Comparison of ENCODE assay signal across 8 mouse cellular contexts in genomic region chr11:94988780-94989561, GRCm38 (mm10). TPM values are rescaled to one million over a fixed set of nuclear protein-coding genes. Genes with fewer than 3 reads are reported as not detected.
DNase-seq lines count a peak whose midpoint lies in the region; ATAC-seq and TF ChIP-seq lines count a peak whose summit lies in the region.

No protein-coding gene starts in this region.

- no peak for TF ChIP-seq CTCF in kidney, adult 2 months (conservative IDR thresholded peaks at IDR 0.05; ENCODE audit: insufficient read depth, insufficient read length, low read depth, low read length)
- no peak for TF ChIP-seq CTCF in E14TG2a.4 (conservative IDR thresholded peaks at IDR 0.05; ENCODE audit: low read length)

- no peak for TF ChIP-seq POLR2A in kidney, adult 2 months (IDR thresholded peaks at IDR 0.05; ENCODE audit: low read depth, low read length)

- WGBS in kidney, adult 2 months = 22% methylated on average over 10 of the region's 10 CpGs
- WGBS in embryonic facial prominence, embryonic 11.5 days = 18% methylated on average over 10 of the region's 10 CpGs
- WGBS in heart, embryonic 14.5 days = 16% methylated on average over 10 of the region's 10 CpGs
- WGBS in liver, embryonic 15.5 days (ENCODE audit: insufficient replicate concordance) = 33% methylated on average over 10 of the region's 10 CpGs

- peak overlapping the region; percentile 69 for H3K9ac ChIP-seq in embryonic facial prominence, embryonic 11.5 days (replicated peaks; ENCODE audit: low read length)
- H3K9ac ChIP-seq in heart, embryonic 14.5 days (ENCODE audit: low read length) = peak overlapping the region; percentile 94
- peak overlapping the region; percentile 94; the same call in 1 of the 2 replicates for H3K9ac ChIP-seq in liver, embryonic 15.5 days

- peak overlapping the region; percentile 92 for H3K27ac ChIP-seq in kidney, adult 2 months (ENCODE audit: insufficient read depth, low read depth, low read length)
- peak overlapping the region; percentile 75 for H3K27ac ChIP-seq in embryonic facial prominence, embryonic 11.5 days (replicated peaks; ENCODE audit: low read depth, low read length)
- H3K27ac ChIP-seq in heart, embryonic 14.5 days (replicated peaks in 1 of 2; ENCODE audit: control insufficient read depth in 1 of 2, insufficient read depth in 1 of 2, low read depth in 2 of 2, low read length in 2 of 2) = peak overlapping the region; percentile 93 to 95
- H3K27ac ChIP-seq in liver, embryonic 15.5 days (replicated peaks) = peak overlapping the region; percentile 90; the same call in 1 of the 2 replicates

- ATAC-seq in embryonic facial prominence, embryonic 11.5 days (replicated peaks; ENCODE audit: insufficient number of reproducible peaks, low FRiP score, low TSS enrichment, low read depth) = no peak
- no peak for ATAC-seq in heart, embryonic 14.5 days (ENCODE audit: insufficient number of reproducible peaks, insufficient read depth, low FRiP score, low read depth)
- ATAC-seq in liver, embryonic 15.5 days (ENCODE audit: insufficient read depth) = no peak

- H3K36me3 ChIP-seq in kidney, adult 2 months (ENCODE audit: control insufficient read depth, insufficient read depth, low read length) = no peaks in the 10 kb centered on the region
- peaks cover 5% of the 10 kb centered on the region for H3K36me3 ChIP-seq in E14TG2a.4 (ENCODE audit: insufficient read depth, low read length)
- no peaks in the 10 kb centered on the region for H3K36me3 ChIP-seq in embryonic facial prominence, embryonic 11.5 days (replicated peaks; ENCODE audit: control insufficient read depth, insufficient read depth, low read depth, low read length)
- 0 out of 2 replicates have a peak, but pooled peaks cover 4% of the 10 kb centered on the region for H3K36me3 ChIP-seq in heart, embryonic 14.5 days (ENCODE audit: control insufficient read depth, insufficient read depth, low read length)
- H3K36me3 ChIP-seq in liver, embryonic 15.5 days (replicated peaks) = no peaks in the 10 kb centered on the region

- peak overlapping the region; percentile 100 for H3K4me2 ChIP-seq in embryonic facial prominence, embryonic 11.5 days (ENCODE audit: low read depth, low read length)
- H3K4me2 ChIP-seq in heart, embryonic 14.5 days (ENCODE audit: low read length) = peak overlapping the region; percentile 96
- peak overlapping the region; percentile 97 for H3K4me2 ChIP-seq in liver, embryonic 15.5 days

- no peaks in the 10 kb centered on the region for H3K27me3 ChIP-seq in kidney, adult 2 months (replicated peaks; ENCODE audit: control insufficient read depth, insufficient read depth, low read length)
- peaks cover 23% of the 10 kb centered on the region for H3K27me3 ChIP-seq in E14TG2a.4 (ENCODE audit: insufficient read depth, low read length)
- H3K27me3 ChIP-seq in embryonic facial prominence, embryonic 11.5 days (ENCODE audit: control insufficient read depth, insufficient read depth, low read length) = no peaks in the 10 kb centered on the region
- H3K27me3 ChIP-seq in heart, embryonic 14.5 days (ENCODE audit: control insufficient read depth, insufficient read depth, low read length) = no peaks in the 10 kb centered on the region
- H3K27me3 ChIP-seq in liver, embryonic 15.5 days = no peaks in the 10 kb centered on the region

- DNase-seq in kidney, adult 2 months = no peak
- no peak for DNase-seq in kidney, adult 8-10 months
- DNase-seq in embryonic facial prominence, embryonic 11.5 days (ENCODE audit: low spot score) = no peak
- peak; percentile 40 for DNase-seq in thymus, postnatal 14 days
- no peak for DNase-seq in frontal cortex, postnatal 36 days (ENCODE audit: low spot score in 2 of 2)

- H3K4me1 ChIP-seq in kidney, adult 2 months (ENCODE audit: control insufficient read depth, insufficient read depth, low read length) = peaks cover 26% of the 10 kb centered on the region
- H3K4me1 ChIP-seq in E14TG2a.4 (replicated peaks; ENCODE audit: low read depth, low read length) = peaks cover 72% of the 10 kb centered on the region
- H3K4me1 ChIP-seq in embryonic facial prominence, embryonic 11.5 days (ENCODE audit: control insufficient read depth, insufficient read depth, low read length) = peaks cover 14% of the 10 kb centered on the region
- peaks cover 33 to 52% of the 10 kb centered on the region in 2 experiments for H3K4me1 ChIP-seq in heart, embryonic 14.5 days (ENCODE audit: control insufficient read depth in 2 of 2, insufficient read depth in 2 of 2, low read length in 2 of 2)
- peaks cover 91% of the 10 kb centered on the region for H3K4me1 ChIP-seq in liver, embryonic 15.5 days (replicated peaks)

- peak overlapping the region; percentile 73 for H3K4me3 ChIP-seq in kidney, adult 2 months (ENCODE audit: insufficient read depth, low read depth, low read length)
- peak overlapping the region; percentile 86 for H3K4me3 ChIP-seq in E14TG2a.4 (replicated peaks; ENCODE audit: low read length)
- peak overlapping the region; percentile 39 for H3K4me3 ChIP-seq in embryonic facial prominence, embryonic 11.5 days (ENCODE audit: low read depth, low read length)
- H3K4me3 ChIP-seq in heart, embryonic 14.5 days (ENCODE audit: control insufficient read depth in 1 of 2, insufficient read depth in 1 of 2, low read depth in 1 of 2, low read length in 2 of 2) = peak overlapping the region; percentile 59 to 81
- H3K4me3 ChIP-seq in liver, embryonic 15.5 days (replicated peaks) = peak overlapping the region; percentile 89

- H3K9me3 ChIP-seq in E14TG2a.4 (ENCODE audit: low read length) = no peaks in the 10 kb centered on the region
- no peaks in the 10 kb centered on the region for H3K9me3 ChIP-seq in embryonic facial prominence, embryonic 11.5 days (replicated peaks; ENCODE audit: control insufficient read depth, low read length)
- H3K9me3 ChIP-seq in heart, embryonic 14.5 days (ENCODE audit: control insufficient read depth, low read length) = no peaks in the 10 kb centered on the region
- no peaks in the 10 kb centered on the region for H3K9me3 ChIP-seq in liver, embryonic 15.5 days (replicated peaks)

RNA-seq across cellular contexts. Expression of gene Ppp1r9b, which starts 1.9 kb away (rescaled TPM):
- 24.1 and 29.9 TPM in 2 replicates for polyA plus RNA-seq in kidney, adult 2 months (2012; rRNA removed)
- polyA plus RNA-seq in embryonic facial prominence, embryonic 11.5 days (2014; fragmentation: Nextera tagmentation; extraction: Ambion mirVana) = 9.9 and 10.5 TPM in 2 replicates
- polyA plus RNA-seq in heart, embryonic 14.5 days (2014; fragmentation: Nextera tagmentation; extraction: Ambion mirVana) = 8.1 and 8.6 TPM in 2 replicates
- 8.2 and 8.8 TPM in 2 replicates for polyA plus RNA-seq in liver, embryonic 15.5 days (2015; fragmentation: Nextera tagmentation; extraction: Ambion mirVana)

RNA-seq across cellular contexts. Expression of gene Sgca, which starts 12.8 kb away (rescaled TPM):
- 5.0 and 23.9 TPM in 2 replicates for polyA plus RNA-seq in kidney, adult 2 months (2012; rRNA removed)
- 0.38 and 0.84 TPM in 2 replicates for polyA plus RNA-seq in embryonic facial prominence, embryonic 11.5 days (2014; fragmentation: Nextera tagmentation; extraction: Ambion mirVana)
- polyA plus RNA-seq in heart, embryonic 14.5 days (2014; fragmentation: Nextera tagmentation; extraction: Ambion mirVana) = 34.6 and 36.7 TPM in 2 replicates
- polyA plus RNA-seq in liver, embryonic 15.5 days (2015; fragmentation: Nextera tagmentation; extraction: Ambion mirVana) = 0.35 and 1.1 TPM in 2 replicates

RNA-seq across cellular contexts. Expression of gene Samd14, which starts 20.7 kb away (rescaled TPM):
- polyA plus RNA-seq in kidney, adult 2 months (2012; rRNA removed) = 3.2 and 3.7 TPM in 2 replicates
- polyA plus RNA-seq in embryonic facial prominence, embryonic 11.5 days (2014; fragmentation: Nextera tagmentation; extraction: Ambion mirVana) = 31.1 and 33.9 TPM in 2 replicates
- 8.5 and 10.1 TPM in 2 replicates for polyA plus RNA-seq in heart, embryonic 14.5 days (2014; fragmentation: Nextera tagmentation; extraction: Ambion mirVana)
- polyA plus RNA-seq in liver, embryonic 15.5 days (2015; fragmentation: Nextera tagmentation; extraction: Ambion mirVana) = 33.9 and 39.2 TPM in 2 replicates

RNA-seq across cellular contexts. Expression of gene Hils1, which starts 21.6 kb away (rescaled TPM):
- 0.56 TPM in 1 of 2 replicates, not detected in the other for polyA plus RNA-seq in kidney, adult 2 months (2012; rRNA removed)
- polyA plus RNA-seq in embryonic facial prominence, embryonic 11.5 days (2014; fragmentation: Nextera tagmentation; extraction: Ambion mirVana) = not detected in 2 replicates
- polyA plus RNA-seq in heart, embryonic 14.5 days (2014; fragmentation: Nextera tagmentation; extraction: Ambion mirVana) = 0.24 TPM in 2 replicates
- not detected in 2 replicates for polyA plus RNA-seq in liver, embryonic 15.5 days (2015; fragmentation: Nextera tagmentation; extraction: Ambion mirVana)

RNA-seq across cellular contexts. Expression of gene Pdk2, which starts 52.2 kb away (rescaled TPM):
- 430 and 469 TPM in 2 replicates for polyA plus RNA-seq in kidney, adult 2 months (2012; rRNA removed)
- 15.5 and 17.0 TPM in 2 replicates for polyA plus RNA-seq in embryonic facial prominence, embryonic 11.5 days (2014; fragmentation: Nextera tagmentation; extraction: Ambion mirVana)
- 112 and 113 TPM in 2 replicates for polyA plus RNA-seq in heart, embryonic 14.5 days (2014; fragmentation: Nextera tagmentation; extraction: Ambion mirVana)
- 10.2 and 10.8 TPM in 2 replicates for polyA plus RNA-seq in liver, embryonic 15.5 days (2015; fragmentation: Nextera tagmentation; extraction: Ambion mirVana)

Comparison
In these comparisons a context has a peak if more than half of its experiments do, and no peak if none do; other contexts are left out.
1. H3K4me3 ChIP-seq: peak in every context shown above with its lines; median percentile 89 in liver, embryonic 15.5 days; 86 in E14TG2a.4; 73 in kidney, adult 2 months; 70 in heart, embryonic 14.5 days; 39 in embryonic facial prominence, embryonic 11.5 days.